Mouse (Mus musculus): Measurements from ENCODE around the gene Gm38431.
A peak's percentile ranks its signal among the peaks of the same experiment; 100 is the strongest.

Gm38431 gene

DNA sequence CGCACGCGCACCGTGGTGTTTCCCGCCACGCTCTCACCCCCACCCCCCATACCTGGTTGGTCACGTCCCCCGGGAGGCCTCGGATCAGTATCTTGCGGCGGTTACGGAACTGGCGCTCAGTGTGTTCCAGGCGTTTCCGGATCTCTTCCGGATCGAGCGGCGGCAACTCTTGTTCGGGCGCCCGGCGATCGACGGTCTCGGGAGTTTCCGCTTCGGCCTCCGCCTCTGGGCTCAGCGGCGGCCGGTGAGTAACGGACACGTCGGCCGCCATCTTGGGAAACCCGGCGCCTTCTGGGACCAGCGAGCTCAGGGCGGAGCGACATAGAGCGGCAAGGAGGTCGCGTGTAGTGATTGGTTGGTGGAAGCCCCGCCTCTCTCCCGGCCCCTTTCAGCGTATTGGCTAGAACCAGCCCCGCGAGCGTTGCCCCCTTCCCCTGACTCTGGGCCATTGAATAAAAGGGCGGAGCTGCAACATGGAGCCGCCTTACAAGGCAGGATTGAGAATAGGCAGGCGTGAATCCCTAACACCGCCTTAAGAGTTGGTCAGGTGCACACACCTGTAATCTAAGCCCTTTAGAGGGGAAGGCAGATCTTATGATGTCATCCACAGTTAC is at the start of gene Gm38431, which contains the start of gene Raver1:
Gm38431 (minus strand) TSS at position 291 of the 614 bp plus-strand sequence.
Raver1 (minus strand) TSS at position 302 of the 614 bp plus-strand sequence.
- DNase-seq (ENCODE audit: low spot score) = peak; percentile 98

DNA sequence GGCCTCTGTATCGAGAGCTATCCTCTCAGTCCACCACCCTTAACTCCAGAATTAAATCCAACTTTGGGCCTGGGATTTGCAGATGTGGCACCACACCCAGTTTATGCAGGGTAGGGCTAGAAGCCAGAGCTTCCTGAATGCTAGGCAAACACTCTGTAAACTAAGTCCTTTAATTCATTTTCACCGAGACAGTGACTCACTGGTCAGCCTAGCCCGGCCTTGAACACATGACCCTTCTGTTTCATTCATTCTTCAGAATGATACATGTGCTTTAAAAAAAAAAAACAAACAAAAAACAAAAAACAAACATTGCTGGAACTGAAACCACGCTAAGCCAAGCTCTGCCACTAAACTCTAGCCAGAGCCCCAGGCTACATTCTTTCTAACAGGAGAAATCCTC is 46.6 kb upstream of the Gm38431 start:
- DNase-seq (ENCODE audit: low spot score) = no peak

DNA sequence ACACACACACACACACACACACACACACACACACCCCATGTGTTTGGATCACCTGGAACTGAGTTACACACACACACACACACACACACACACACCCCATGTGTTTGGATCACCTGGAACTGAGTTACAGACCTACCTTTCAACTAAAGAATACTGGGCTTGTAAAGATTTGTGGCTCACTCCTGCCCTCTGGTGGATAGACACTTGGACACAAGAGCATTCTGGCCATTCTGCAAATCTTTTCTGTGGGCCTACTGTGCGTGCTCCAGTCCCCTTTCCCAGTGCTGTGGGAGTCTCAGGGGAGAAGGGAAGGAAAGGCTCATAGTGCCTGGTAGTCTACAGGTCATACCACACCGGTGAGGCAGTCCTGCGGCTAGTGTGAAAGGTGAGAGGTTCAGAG is 45.4 kb upstream of the Gm38431 start:
- DNase-seq (ENCODE audit: low spot score) = peak; percentile 70

- DNase-seq (ENCODE audit: low spot score) = no peak
Measured at GRCm38 (mm10) chr9:21136401-21136800, 44.6 kb upstream of the Gm38431 start.

DNA sequence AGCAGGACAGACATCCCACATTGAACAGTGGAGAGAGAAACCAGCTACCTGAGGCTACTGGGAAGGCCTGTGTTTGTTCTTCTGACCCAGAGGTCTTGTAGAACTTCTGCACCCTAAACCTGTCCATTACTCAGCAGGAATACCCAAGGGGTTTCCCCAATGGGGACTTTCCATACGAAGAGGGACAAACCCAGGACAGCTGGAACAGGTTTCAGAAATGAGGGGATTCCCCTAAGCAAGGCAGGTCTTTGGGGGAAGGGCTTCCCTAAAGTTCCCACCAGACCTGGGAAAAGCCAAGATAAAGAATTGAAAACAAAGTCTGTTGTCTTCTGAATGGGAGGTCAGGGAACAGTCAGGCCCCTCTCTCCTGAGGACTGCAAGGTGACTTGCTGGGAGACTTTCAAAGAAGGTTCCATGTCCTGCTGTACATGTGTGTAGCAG is 44.2 kb upstream of the Gm38431 start:
- no peak for DNase-seq (ENCODE audit: low spot score)

DNA sequence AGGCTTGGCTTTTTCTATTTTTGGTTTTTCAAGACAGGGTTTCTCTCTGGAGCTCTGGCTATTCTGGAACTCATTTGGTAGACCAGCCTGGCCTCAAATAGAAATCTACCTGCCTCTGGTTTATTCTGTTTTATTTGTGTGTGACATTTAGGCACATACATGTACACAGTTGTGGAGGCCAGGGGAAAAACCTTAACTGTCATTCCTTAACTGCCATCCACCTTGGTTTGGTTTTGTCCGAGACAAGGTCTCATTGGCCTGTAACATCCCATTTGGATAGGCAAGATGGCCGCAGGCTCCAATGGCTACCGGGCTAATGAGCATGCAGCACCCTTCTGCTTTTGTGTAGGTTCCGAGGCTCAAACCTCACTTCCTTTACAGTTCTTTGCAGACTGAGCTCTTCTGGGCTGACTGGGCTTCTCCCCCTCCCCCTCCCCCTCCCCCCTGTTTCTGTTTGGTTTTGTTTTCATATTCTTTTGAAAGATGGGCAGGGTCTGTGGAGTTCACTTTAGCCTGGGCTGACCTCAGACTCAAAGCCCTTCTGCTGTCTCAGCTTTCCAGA is 43.6 kb upstream of the Gm38431 start:
- DNase-seq (ENCODE audit: low spot score) = no peak

- DNase-seq (ENCODE audit: low spot score) = no peak
Measured at GRCm38 (mm10) chr9:21134595-21135328, 43.0 kb upstream of the Gm38431 start.

DNA sequence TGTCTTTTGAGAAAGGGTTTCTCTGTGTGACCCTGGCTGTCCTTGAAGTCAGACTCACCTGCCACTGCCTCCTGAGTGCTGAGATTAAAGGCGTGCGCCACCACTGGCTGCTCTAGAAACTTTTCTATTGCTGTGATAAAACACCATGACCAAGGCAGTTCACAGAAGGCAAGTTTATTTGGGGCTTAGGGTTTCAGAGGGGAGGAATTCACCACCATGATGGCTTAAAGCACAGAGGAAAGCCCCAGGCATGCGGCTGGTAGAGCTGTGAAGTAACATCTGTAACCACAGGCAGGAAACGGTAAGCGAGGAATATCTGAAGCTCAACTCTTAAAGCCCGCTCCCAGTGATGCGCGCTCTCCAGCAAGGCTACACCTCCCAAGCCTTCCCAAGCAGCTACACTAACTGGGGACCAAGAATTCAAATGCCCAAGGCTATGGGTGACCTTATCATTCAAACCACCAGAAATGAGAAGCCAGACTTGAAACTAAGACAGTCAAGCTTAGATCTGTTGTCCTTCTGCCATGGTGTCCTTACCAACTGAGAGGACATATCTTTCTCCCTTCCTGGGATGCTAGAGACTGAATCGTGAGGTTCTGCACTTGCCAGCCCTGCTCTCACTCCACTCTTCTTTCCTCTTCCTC is 41.4 kb upstream of the Gm38431 start:
- DNase-seq (ENCODE audit: low spot score) = no peak

GRCm38 (mm10) chr9:21132102-21132775 is 40.4 kb upstream of the Gm38431 start:
- DNase-seq (ENCODE audit: low spot score) = no peak

DNA sequence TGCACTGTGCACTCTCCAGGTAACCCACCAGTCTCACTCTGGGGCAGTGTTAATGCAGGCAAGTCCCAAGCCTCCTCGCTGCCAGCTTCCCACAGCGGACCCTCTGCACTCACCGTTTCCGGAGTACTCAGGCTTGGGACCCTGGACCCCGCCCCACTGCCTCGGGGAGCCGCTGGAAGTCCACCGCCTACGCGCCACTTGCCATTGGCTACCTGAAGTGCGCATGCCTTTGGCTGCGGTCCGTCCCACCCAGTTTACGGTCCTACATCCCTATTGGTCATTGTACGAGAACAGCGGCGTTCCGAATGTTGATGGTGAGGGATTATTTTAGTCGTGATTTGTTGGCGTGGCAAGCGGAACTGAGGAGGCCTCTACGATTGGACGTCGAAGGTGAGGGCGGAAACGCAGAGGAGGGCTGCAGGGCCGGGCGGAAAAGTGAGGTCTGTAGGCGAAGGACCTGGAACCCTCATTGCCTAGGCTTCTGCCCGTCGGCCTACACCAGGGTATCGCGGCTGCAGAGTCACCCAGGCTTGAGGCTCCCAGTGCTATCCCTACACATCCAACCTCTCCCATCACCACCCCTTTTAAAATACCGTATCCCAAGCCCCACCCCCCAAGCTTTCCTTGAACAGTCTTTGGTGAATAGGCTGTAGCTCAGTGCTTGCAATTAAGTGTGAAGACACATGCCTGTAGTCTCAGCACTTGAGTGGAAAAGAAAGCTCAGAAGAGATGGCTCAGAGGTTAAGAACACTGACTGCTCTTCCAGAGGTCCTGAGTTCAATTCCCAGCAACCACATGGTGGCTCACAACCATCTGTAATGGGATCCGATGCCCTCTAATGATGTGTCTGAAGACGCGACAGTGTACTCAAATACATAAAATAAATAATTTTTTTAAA is 39.5 kb upstream of the Gm38431 start, which contains the start of gene Tyk2:
Tyk2 (minus strand) TSS at position 185 of the 898 bp plus-strand sequence.
- peak; percentile 96 for DNase-seq (ENCODE audit: low spot score)

DNA sequence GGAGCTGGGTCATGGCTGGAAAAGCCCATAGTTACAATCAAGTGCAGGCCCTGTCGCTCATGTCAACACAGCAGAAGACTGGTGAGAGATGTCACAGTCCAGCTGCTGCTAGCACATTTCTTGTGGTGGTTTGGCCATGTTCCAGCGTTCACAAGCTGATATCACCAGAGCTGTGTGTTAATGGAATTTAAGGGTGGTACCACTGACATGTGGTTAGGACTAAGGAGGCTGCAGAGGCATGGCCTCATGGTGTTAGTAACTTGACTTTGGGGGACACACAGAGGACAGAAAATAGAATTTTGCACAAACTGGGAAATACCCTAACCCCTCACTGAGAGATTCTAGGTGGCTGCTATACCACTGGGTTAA is 34.4 kb upstream of the Gm38431 start:
- no peak for DNase-seq (ENCODE audit: low spot score)

- DNase-seq (ENCODE audit: low spot score) = no peak
Measured at GRCm38 (mm10) chr9:21125502-21126258, 33.9 kb upstream of the Gm38431 start.

- no peak for DNase-seq (ENCODE audit: low spot score)
Measured at GRCm38 (mm10) chr9:21124837-21125236, 33.0 kb upstream of the Gm38431 start.

GRCm38 (mm10) chr9:21121483-21121882 is 29.7 kb upstream of the Gm38431 start:
- no peak for DNase-seq (ENCODE audit: low spot score)

GRCm38 (mm10) chr9:21117073-21117472 is 25.3 kb upstream of the Gm38431 start:
- DNase-seq (ENCODE audit: low spot score) = no peak

- DNase-seq (ENCODE audit: low spot score) = no peak
Measured at GRCm38 (mm10) chr9:21115105-21115504, 23.3 kb upstream of the Gm38431 start.

GRCm38 (mm10) chr9:21114190-21114589 is 22.4 kb upstream of the Gm38431 start:
- no peak for DNase-seq (ENCODE audit: low spot score)

DNA sequence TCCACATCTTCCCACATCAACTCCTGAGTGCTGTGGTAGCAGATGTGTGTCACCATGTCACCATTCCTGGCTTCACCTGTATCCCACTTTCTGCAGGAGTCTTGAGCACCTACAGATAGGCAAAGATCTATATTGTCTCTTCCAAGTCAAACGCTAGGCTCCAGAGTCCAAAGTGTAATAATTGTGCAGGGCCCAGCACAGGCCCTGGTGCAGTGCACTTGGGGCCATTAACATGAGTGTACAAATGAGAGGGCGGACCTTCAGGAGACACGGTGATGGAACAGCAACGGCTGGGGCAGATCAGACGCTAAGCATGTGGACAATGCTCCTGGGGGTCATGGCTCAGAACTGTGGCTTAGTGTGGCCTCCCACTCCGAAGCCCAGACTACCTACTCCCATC is 22.0 kb upstream of the Gm38431 start:
- DNase-seq (ENCODE audit: low spot score) = no peak

DNA sequence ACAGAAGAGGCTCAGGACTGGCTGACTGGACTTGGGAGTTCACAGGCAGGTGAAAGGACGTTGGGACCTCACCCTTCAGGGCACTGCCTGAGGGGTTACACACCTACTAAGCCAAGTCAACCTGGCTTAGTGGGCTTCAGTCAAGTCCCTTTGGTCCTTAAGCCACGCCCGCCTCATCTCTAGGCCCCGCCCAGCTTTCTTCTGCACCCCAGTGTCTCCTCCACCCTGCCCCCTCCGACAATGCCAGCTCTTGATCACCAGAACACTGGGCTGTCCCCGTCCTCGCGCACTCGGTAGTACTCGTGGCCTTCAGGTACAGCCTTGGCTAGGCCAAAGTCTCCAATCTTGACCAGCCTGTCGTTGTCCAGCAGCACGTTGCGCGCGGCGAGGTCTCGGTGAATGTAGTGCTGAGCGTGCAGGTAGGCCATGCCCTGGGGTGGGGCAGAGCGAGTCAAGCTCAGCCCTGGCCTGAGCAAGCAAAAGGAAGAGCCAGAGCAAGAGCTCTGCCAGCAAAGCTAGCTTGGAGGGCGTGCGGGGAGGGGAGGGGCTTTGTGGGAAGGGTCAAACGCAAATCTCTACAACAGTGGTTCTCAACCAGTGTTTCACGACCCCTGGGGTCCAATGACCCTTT is 15.9 kb upstream of the Gm38431 start:
- no peak for DNase-seq (ENCODE audit: low spot score)
